Mouse (Mus musculus) forebrain, postnatal 0 days (tissue): ENCODE measurements around the gene Pcbd1. TPM values are rescaled to one million over a fixed set of nuclear protein-coding genes. Genes with fewer than 3 reads are reported as not detected.

Source experiments
- ATAC-seq: fragments of 200-750 bp; cut with Nextera tagmentation; 2 replicates; pipeline ENCODE4 v1.8.0; 2017; ENCODE audit warnings: mild to moderate bottlenecking, moderate library complexity
- DNase-seq: peaks from one replicate; pipeline ENCODE4 v3.0.0-alpha.2; 2015
- H3K27ac ChIP-seq: fragments of 300-500 bp; sonication (generic); 2 replicates; pipeline ENCODE4 v1.5.1; 2014; ENCODE audit warnings: low read depth, mild to moderate bottlenecking, antibody characterized with exemption, low read length, moderate library complexity, mixed read lengths
- H3K27me3 ChIP-seq: fragments of 300-500 bp; sonication (generic); 2 replicates; pipeline ENCODE4 v1.6.1; 2014; ENCODE audit warnings: mild to moderate bottlenecking, low read length, mixed read lengths; ENCODE audit not compliant: insufficient read depth
- H3K36me3 ChIP-seq: fragments of 300-500 bp; sonication (generic); 2 replicates; pipeline ENCODE4 v1.6.1; 2014; ENCODE audit warnings: mild to moderate bottlenecking, moderate library complexity; ENCODE audit not compliant: insufficient read depth
- H3K4me1 ChIP-seq: fragments of 300-500 bp; sonication (generic); 2 replicates; pipeline ENCODE4 v1.6.1; 2014; ENCODE audit warnings: antibody characterized with exemption; ENCODE audit not compliant: insufficient read depth
- H3K4me2 ChIP-seq: fragments of 300-500 bp; sonication (generic); 2 replicates; pipeline ENCODE4 v1.6.1; 2014; ENCODE audit warnings: low read depth, mild to moderate bottlenecking, moderate library complexity
- H3K4me3 ChIP-seq: fragments of 300-500 bp; sonication (generic); 2 replicates; pipeline ENCODE4 v1.5.1; 2014; ENCODE audit warnings: low read depth, low read length, mixed read lengths
- H3K9ac ChIP-seq: fragments of 300-500 bp; sonication (generic); 2 replicates; pipeline ENCODE4 v1.6.1; 2014; ENCODE audit warnings: mild to moderate bottlenecking
- H3K9me3 ChIP-seq: fragments of 300-500 bp; sonication (generic); 2 replicates; pipeline ENCODE4 v1.6.1; 2016; ENCODE audit warnings: low read length
- CTCF ChIP-seq: sonication (generic); IDR thresholded peaks from 2 replicates; pipeline ENCODE4 v1.5.1; 2016; ENCODE audit warnings: antibody characterized with exemption, control low read depth, low read depth
- WGBS: fragments of 180-500 bp; shearing (Covaris S2); extraction: QIAGEN DNeasy Blood & Tissue Kit; methylation state at CpG from one replicate; pipeline ENCODE4 v1.1.7; 2014; 5-methylcytosine and 5-hydroxymethylcytosine counted together
- polyA plus RNA-seq: library from polyadenylated mRNA; unstranded; fragments of >200 nt; fragmentation: Nextera tagmentation; extraction: Ambion mirVana; gene quantifications from 2 replicates; pipeline ENCODE4 v1.2.1, GENCODE M21; 2015
- total RNA-seq: library from RNA; depleted of rRNA; stranded (reverse); fragments of >200 nt; gene quantifications from 2 replicates; pipeline ENCODE4 v1.2.3, GENCODE M21; 2014; rRNA removed

The Pcbd1 gene
- total RNA-seq: 13.6 and 15.3 TPM in 2 replicates
- 29.7 and 47.8 TPM in 2 replicates for polyA plus RNA-seq

DNA sequence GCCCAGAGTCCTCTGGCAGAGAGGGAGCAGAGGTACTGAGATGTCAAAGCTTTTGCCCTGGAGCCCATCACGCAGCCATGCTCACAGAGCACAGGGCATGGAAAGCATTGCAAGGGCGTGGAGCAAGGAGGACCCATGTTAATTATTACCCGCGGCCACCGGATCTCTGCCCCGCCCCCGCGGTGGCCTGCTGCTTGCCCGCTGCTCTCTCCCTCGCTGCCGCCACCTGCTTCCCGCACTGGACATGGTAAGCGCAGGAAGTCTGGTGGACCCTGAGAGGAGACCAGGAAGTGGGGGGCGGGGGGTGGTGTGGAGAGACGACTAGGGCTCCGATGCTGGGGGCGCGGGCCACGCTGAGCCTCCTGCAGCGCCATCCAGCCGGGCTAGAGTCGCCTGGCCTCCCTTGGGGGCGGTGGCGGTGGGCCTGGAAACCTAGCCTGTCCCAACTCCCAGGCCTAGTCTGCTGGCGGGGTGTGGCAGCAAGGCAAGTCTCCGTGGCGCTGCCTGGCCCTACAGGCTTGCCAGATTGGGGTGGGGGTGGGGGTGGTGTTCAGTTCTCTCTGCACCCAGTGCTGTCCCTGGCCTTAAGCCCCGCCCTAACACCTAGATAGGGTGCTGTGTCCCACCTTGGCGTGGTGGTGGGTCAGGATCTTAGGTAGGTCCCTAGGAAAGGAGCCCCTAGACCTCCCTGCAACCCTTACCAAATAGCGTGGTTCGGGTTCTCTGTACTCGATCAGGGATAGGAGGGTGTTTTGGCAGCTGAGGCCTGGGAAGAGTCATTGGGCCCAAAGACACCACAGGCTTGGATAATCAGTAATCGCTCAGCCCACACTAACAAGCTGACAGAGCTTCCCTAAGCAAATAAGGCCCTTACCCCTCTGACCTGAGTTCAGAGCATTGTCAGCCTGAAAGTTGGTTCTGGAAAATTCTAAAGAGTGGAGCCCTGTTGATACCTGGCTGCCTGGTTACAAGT is at the start of gene Pcbd1:
Pcbd1 (plus strand) TSS at position 162 of the 973 bp plus-strand sequence.
- TF ChIP-seq CTCF: 0 out of 2 replicates have a peak, but pooled peaks have one; percentile 9
- no peak within 1 kb of the TSS for H3K27ac ChIP-seq
- DNase-seq: peak; percentile 32
- peak within 1 kb of the TSS; percentile 59 for H3K9ac ChIP-seq
- H3K36me3 ChIP-seq: no peaks in the 10 kb centered on the region
- ATAC-seq: peak; percentile 40
- peak within 1 kb of the TSS; percentile 55 for H3K4me2 ChIP-seq
- no peaks in the 10 kb centered on the region for H3K9me3 ChIP-seq
- WGBS: 13% methylated on average over 32 of the region's 33 CpGs
- H3K4me1 ChIP-seq: peaks cover 4% of the 10 kb centered on the region; the same call in 1 of the 2 replicates
- H3K27me3 ChIP-seq: no peaks in the 10 kb centered on the region
- H3K4me3 ChIP-seq: peak within 1 kb of the TSS; percentile 23

DNA sequence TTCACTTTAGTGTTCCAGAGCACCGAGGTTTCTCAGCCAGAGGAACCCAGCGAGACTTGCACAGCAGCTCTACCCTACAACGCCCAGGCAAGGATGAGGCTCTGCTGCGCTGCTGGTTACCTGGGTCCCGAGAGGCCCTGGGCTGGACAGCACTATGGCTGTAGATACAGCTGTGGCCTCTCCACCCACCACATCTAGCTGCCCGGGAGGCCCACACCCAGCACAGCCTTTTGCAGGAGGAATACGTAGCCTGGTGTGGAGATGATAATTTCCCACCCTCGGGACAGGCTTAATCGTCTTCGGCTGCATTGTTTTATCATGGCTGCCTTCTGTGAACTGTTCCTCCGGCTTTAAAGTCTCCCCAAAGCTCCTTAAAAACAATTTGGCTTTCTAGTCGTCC is 49.5 kb upstream of the Pcbd1 start:
- Histone ChIP-seq H3K9ac (no peak overlapping the region), H3K36me3 (no peaks in the 10 kb centered on the region), H3K9me3 (no peaks in the 10 kb centered on the region), H3K27ac (no peak overlapping the region), H3K27me3 (no peaks in the 10 kb centered on the region), H3K4me3 (no peak overlapping the region), H3K4me1 (no peaks in the 10 kb centered on the region), H3K4me2 (no peak overlapping the region)
- DNase-seq: no peak
- TF ChIP-seq CTCF: no peak
- WGBS: 66% methylated on average over 12 of the region's 12 CpGs
- no peak for ATAC-seq

DNA sequence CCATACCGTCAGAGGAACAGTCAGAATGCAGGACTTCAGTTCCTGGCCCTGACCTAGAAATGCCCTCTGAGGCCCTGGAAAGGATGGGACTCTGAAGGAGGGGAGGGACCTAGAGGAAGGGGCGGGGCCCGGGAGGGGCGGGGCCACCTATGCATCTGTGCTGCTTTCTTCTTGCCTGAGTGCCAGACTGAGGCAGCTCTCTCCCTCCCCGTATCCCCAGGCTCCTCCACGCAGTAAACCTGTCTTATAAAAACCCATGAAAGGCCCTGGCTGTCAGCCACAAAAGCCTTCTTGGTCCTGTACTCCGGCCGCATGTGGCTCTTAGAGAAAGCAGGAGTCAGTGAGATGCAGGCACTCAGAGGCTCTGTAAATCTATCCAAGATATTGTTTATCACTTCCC is 44.0 kb upstream of the Pcbd1 start:
- no peak for ATAC-seq
- 13% methylated on average over 8 of the region's 8 CpGs for WGBS

DNA sequence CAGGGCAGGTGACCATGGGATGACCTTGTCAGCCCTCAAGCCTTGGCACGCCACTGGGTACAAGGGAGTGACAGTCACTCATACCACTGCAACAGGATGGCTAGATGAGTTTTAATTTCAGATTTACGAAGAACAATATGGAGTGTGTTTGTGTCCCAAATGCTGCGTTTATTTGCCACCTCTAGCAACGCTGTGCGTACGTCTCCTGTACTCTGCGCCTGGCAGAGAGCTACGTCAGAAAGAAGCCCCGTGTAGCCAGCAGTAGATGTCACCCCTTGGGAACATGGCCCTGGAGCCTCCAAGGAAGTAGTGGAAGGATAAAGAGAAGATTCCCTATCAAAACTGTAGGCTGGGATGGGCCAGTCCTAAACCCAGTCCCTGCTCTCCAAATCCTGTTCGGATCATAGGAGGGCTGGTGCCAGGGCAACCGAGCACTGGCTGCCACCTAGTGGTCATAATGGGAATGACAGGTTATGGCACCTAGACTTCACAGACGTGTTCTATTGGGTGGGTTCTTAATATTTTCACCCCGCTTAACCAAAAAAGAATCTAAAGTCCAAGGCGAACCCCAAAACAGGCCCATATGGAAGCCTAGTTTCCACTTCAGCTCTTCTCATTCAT is 37.0 kb upstream of the Pcbd1 start:
- no peaks in the 10 kb centered on the region for H3K4me1 ChIP-seq
- H3K27me3 ChIP-seq: no peaks in the 10 kb centered on the region
- no peaks in the 10 kb centered on the region for H3K36me3 ChIP-seq
- no peak overlapping the region for H3K9ac ChIP-seq
- H3K4me2 ChIP-seq: no peak overlapping the region
- DNase-seq: peak; percentile 91
- peak; percentile 89 for ATAC-seq
- peak; percentile 97 for TF ChIP-seq CTCF
- H3K27ac ChIP-seq: no peak overlapping the region
- no peaks in the 10 kb centered on the region for H3K9me3 ChIP-seq
- H3K4me3 ChIP-seq: no peak overlapping the region
- WGBS: 51% methylated on average over 14 of the region's 14 CpGs

More for the DNA sequence above, 44.0 kb upstream of the Pcbd1 start:
- no peak overlapping the region for H3K4me2 ChIP-seq
- no peaks in the 10 kb centered on the region for H3K9me3 ChIP-seq
- no peaks in the 10 kb centered on the region for H3K36me3 ChIP-seq
- H3K4me3 ChIP-seq: no peak overlapping the region
- no peak for TF ChIP-seq CTCF
- no peaks in the 10 kb centered on the region for H3K4me1 ChIP-seq
- H3K27ac ChIP-seq: no peak overlapping the region
- H3K9ac ChIP-seq: no peak overlapping the region
- DNase-seq: no peak
- no peaks in the 10 kb centered on the region for H3K27me3 ChIP-seq

DNA sequence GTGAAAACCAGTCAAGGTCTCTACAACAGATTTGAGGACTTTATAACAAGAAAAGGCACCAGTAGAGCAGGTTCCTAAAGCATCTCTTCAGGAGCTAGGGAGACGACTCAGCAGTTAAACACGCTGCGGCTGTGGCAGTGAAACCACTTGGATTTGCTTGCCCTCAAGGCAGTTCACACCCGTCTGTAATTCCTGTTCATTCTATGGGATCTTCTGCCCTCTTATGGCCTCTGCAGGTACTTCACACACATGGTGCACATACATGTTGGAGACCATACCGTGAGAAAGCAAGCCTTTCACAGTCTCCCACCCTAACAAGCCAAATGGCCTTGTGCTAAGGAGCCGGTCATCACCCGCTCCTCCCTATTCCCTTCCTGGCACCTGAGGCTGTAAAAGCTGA is 32.5 kb upstream of the Pcbd1 start:
- H3K9me3 ChIP-seq: no peaks in the 10 kb centered on the region
- no peak for ATAC-seq
- no peak for TF ChIP-seq CTCF
- no peaks in the 10 kb centered on the region for H3K27me3 ChIP-seq
- 98% methylated on average over 7 of the region's 7 CpGs for WGBS
- H3K27ac ChIP-seq: no peak overlapping the region
- H3K4me3 ChIP-seq: no peak overlapping the region
- no peaks in the 10 kb centered on the region for H3K36me3 ChIP-seq
- H3K4me2 ChIP-seq: no peak overlapping the region
- H3K4me1 ChIP-seq: no peaks in the 10 kb centered on the region
- no peak overlapping the region for H3K9ac ChIP-seq
- DNase-seq: no peak

DNA sequence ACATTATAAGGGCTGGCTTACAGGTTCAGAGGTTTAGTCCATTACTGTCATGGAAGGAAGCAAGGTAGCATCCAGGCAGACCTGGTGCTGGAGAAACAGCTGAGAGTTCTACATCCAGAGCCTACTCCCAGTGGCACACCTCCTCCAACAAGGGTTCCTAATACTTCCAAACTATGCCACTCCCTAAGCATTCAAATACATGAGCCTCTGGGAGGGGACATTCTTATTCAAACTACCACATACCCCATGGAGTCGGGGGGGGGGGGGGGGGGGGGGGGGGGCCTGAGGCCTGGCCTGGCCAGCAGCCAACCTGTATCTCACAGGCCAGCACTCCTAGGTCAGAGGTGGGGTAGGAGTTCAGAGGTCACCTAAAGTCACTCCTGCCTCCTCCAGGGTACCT is 30.0 kb upstream of the Pcbd1 start:
- WGBS: no CpG with 5 or more reads among the region's 1 CpGs
- TF ChIP-seq CTCF: no peak

More for the DNA sequence above, 30.0 kb upstream of the Pcbd1 start:
- Histone ChIP-seq H3K9me3 (no peaks in the 10 kb centered on the region), H3K27ac (no peak overlapping the region), H3K27me3 (no peaks in the 10 kb centered on the region), H3K4me3 (no peak overlapping the region), H3K4me1 (no peaks in the 10 kb centered on the region), H3K9ac (no peak overlapping the region), H3K4me2 (no peak overlapping the region), H3K36me3 (no peaks in the 10 kb centered on the region)
- DNase-seq (no peak), ATAC-seq (no peak)
